Mouse (Mus musculus) lung, postnatal 14 days (tissue): ENCODE results near the gene Lsm7.
"Not testable (repeated sequence)": the region's sequence is repeated elsewhere in the genome, so short reads cannot be mapped to it uniquely, and the experiment has no call there.

ENCODE experiments used
- DNase-seq: peaks from one replicate; pipeline ENCODE4 v3.0.0; 2021

The Lsm7 gene

DNA sequence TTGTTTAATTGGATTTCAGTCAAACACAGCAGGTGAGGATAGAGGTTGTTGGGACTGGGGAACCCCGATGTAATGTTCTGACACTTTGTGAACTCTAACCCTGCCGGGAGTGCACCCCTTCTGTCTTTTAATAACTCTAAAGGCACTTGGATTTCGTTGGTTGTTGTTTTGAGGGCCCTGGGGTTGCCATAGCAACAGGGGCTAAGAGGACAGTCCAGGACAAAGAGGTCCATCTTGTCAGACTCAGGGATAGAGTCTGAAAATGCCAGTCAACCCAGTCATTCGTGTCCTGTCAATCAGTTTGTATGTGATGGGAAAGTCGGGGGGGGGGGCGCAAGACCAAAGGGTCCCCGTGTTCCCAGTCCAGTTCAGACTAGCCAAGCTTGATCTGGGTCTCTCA is 22.2 kb downstream of the Lsm7 start:
- no peak for DNase-seq

DNA sequence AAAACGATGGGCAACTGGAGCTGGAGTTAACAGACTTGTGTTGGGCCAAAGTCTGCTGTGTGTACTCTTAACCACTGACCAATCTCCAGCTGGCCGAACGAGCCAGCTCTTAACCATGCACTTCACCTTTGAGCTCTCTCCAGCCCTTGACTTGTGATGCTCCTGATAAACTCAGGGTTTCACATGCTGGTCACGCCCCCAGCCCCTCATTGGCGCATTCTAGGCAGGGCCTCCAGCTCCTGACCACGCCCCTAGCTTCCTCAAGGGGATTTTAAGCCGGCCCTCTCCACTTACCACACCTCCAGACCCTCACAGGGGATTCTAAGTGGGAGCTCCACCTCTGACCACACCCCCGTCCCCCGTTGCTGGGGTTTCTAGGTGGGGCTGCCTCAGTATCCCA is 23.9 kb downstream of the Lsm7 start:
- DNase-seq: peak; percentile 69

DNA sequence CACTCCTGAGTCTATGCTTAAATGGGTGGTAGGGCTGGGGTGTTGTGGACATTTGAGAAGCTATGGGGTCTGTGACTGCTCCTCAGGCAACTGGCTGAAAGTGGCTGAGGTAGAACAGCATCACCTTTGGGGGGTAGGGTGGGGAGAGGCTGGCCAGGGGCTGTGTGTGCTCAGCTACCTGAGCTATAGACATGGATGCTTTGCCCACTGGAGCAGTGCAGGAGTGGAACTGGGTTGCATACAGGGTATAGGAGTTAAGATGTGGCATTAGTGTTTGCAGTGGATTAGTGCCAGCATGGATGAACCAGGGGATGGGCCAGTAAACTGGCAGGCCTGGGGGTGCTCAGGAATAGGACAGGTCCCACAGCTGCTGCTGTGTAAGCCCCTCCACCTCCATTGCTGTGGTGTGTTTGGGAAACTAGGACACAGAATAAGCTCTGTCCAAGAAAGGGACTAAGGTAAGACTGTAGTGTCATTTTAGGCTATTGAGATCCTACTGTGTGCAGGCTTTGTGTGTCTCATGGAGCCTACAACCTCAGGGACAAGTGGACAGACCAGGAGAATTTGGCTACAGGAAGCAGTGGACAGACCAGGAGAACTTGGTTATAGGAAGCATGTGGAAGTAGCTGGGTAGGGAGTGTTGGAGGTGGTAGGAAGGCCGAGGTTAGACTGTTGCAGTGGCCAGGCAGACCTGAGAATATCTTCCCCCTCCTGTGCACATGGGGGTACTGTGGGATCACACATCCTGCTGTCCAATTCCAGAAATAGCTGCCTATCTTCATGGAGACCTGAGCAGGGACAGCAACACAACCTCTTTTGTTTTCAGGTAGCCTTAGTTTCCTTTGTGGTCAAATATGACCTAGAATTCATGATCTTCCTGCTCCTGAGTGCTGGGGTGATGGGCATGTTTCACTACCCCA is 25.4 kb downstream of the Lsm7 start:
- no peak for DNase-seq

DNA sequence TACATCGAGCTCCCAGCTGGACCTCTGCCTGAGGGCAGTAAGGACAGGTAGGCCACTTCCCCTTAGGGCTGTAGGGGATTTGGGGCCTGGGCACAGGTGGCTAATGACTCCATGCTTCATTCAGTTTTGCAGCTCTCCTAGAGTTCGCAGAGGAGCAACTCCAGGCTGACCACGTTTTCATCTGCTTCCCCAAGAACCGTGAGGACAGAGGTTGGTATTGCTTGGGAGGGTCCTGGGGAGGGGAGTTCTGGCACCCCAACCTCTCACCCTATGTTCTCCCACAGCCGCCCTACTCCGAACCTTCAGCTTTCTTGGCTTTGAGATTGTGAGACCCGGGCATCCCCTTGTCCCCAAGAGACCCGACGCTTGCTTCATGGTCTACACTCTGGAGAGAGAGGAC is 26.4 kb downstream of the Lsm7 start:
- not testable (repeated sequence) for DNase-seq

DNA sequence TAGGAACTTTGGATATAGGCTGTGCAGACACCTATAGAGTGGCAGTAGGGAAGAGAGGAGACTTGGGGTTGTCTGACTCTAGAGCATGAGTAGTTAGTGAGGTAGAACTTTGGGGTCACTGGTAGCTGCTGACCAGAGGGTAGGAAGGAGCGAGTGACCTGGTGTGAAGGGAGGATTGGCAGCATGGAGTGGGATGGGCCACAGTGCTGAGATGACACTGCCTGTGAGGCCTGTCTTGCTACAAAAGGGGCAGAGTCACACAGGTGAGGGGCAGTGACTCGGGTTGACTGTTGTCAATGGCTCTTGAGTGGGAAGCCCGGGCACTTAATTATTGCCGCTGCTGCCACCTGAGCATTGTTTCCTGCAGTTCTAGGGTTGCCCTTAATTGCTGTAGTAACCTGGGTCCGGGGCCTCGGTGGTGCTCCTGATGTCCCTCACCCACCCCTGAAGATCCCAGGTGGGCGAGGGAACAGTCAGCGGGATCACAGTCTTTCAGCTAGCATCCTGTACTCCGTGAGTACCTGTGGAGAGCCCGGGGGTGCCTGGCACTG is 27.1 kb downstream of the Lsm7 start:
- no peak for DNase-seq

DNA sequence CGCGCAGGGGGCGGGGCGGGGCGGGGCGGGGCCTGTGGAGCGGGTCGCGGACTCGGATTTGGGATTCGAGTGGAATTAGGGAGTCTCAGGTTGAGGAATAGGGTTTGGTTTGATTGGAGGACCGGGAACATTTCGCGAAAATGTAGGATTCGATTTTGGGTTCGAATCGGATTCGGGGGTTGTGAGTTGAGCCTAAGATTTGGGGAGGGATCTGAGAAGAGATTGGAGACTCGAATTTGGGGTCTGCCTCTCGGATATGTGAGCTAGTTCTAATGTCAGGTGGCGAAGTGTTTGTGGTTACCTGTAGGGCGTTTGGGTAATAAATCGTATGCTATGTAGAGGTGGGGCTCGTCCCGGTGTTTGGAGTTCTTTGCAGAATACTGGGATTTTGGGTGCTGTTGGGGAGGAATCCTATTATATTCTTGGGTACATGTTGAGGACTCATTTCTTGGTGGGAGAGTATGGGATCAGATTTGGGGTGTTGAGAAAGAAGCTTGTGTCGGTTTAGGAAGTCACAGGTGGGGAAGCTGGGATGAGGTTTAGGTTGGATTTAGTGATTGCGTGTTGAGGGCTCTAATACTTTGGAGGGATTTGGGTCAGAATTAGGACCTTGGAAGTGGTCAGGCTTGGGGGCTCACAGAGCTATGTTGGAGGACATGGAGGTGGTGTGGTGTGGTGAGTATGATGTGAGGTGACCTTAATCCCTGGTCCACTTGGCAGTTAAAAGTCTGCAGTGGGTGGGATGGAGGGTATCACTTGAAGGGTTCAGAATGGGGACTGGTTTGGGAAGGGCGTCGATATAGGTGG is 27.7 kb downstream of the Lsm7 start:
- no peak for DNase-seq

DNA sequence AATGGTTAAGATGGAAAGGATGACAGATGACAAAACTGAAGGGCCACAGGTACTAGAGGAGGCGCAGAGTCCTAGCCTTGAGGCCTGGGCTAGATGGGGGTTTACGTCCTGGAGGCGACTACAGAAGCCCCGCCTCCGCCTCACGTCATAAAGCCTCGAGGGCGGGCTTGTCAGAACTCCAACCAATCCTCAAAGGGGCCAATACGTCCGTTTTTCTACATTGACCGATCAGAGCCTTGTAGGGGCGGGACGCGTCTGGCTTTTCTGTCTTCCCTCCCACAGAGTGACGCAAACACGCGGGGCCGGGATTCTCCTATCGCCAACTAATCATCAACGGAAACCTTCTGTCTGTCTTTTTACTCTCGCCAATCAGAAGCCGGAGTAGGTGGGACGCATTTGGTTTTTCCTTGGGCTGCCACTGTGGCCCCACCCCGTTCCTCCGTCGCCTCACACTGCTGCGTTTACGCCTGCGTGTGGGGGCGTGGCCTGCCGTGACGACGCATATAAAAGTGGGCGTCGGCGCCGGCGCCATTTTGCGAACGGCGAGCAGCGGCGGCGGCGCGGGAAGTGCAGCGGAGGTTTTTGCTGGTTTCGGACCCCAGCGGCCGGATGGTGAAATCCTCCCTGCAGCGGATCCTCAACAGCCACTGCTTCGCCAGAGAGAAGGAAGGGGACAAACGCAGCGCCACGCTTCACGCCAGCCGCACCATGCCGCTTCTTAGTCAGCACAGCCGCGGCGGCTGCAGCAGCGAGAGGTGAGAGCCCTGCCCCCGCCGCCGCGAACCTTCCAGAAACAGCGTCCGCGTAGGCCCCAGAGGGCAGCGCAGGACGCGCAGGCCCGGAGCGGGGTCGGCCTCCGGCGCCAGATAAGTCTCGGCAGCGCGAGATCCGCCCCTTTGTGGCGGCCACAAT is 28.6 kb downstream of the Lsm7 start, which contains the start of gene Oaz1:
TSS of gene Oaz1 (plus strand) at position 506 of the 912 bp plus-strand sequence.
- peak; percentile 98 for DNase-seq

DNA sequence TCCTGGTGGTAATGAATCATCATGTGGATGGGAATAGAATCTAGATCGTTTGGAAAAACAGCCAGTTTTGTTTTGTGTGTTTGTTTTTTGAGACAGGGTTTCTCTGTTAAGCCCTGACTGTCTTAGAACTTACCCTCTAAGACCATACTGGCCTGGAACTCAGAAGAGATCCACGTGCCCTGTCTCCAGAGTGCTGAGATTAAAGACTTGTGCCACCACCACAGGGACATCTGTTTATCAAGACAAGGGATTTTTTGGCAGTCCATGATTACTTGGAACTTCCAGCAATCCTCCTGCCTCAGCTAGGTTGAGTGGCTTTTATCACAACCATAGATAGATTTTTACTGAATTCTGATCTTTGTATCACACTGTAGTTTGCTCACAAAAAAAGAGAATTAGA is 30.2 kb downstream of the Lsm7 start:
- no peak for DNase-seq

DNA sequence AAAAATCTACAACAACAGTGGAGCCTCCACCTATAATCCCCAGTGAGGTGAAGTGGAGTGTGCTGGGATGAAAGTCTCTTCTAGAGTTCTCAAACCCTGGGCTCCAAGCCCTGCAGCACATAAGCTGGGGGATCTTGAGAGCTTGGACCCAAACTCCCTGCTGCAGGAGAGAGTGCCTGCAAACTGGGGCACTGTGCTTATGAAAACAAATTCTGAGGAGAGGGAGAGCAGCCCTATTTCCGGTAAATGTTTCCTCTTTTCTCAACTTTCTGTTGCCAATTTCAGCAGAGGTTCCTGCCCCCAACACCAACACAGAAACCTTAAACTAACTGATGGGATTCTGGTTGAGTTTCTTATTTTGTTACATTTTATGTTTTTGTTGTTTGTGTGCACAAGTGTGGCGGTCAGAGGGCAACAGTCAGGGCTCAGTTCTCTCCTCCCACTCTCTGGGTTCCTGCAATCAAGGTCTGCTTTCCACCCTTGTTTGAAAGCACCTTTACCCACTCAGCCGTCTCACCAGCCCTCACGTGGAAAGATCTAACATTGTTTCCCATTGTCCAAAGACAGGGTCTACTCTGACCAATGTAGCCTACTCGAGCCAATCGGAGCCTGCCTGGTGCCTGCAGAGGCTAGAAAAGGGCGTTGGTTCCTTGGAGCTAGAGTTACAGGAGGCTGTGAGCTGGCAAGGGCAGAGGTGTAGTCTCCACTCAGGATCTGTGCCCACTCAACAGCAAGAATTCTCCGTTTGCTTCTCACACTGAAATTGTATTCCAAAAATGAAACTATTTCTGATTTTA is 31.0 kb downstream of the Lsm7 start:
- DNase-seq: no peak

DNA sequence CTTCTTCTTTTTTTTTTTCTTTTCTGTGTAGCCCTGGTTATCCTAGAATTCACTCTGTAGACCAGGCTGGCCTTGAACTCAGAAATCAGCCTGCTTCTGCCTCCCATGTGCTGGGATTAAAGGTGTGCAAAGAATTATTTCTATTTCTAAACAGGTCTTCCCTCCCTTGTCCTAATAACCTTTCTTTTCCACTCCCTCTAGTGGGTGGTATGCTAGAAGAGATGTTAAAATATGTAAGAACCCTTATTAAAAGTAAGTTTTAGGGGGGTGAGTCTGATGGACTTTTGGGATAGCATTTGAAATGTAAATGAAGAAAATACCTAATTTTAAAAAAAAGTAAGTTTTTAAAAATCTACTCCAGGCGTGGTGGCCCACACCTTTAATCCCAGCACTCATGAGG is 31.7 kb downstream of the Lsm7 start:
- no peak for DNase-seq

DNA sequence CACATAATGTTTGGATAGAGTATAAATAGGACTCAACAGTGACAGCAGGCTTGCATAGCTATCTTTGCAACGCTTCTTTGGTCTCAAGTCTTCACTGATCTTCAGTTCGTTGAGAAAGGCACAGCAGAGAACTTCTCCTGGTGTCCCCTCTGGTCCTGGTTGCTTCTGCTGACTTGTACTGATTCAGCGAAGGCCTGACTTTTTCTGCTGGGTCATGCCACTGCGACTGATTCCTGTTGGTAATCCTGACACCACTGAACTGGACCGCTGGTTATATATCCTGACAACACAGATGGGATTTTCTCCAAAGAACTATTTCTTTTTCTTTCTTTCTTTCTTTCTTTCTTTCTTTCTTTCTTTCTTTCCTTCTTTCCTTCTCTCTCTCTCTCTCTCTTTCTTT is 32.5 kb downstream of the Lsm7 start:
- DNase-seq: no peak

DNA sequence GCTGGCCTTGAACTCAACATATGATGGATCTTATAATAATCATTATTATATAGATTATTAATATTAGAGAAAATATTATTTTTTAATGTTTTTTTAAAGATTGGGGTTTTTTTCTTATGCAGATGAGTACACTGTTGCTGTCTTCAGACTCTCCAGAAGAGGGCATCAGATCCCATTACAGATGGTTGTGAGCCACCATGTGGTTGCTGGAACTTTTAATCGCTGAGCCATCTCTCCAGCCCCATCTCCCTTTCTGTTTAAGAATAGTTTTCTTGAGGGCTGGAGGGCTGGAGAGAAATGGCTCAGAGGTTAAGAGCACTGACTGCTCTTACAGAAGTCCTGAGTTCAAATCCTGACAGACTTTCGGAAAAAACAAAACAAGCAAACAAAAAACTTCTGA is 33.0 kb downstream of the Lsm7 start:
- peak; percentile 38 for DNase-seq

DNA sequence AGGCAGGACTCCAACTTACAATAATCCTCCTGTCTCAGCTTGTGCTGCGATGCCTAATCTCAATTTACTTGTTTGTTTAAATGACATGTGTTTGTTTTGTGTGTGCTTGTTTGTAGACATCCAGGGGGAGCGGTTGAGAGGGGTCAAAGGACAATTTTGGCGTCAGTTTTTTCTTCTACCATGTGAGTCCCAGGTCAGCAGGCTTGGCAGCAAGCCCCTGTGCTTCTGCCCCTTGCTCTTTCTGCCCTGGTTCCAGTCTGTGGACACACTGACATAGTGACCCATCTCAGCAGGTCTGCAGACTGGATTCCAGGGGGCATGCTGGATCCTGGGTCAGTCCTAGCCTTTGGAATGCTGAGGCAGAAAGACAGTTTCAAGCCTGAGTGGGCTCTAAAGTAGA is 35.6 kb downstream of the Lsm7 start:
- no peak for DNase-seq

DNA sequence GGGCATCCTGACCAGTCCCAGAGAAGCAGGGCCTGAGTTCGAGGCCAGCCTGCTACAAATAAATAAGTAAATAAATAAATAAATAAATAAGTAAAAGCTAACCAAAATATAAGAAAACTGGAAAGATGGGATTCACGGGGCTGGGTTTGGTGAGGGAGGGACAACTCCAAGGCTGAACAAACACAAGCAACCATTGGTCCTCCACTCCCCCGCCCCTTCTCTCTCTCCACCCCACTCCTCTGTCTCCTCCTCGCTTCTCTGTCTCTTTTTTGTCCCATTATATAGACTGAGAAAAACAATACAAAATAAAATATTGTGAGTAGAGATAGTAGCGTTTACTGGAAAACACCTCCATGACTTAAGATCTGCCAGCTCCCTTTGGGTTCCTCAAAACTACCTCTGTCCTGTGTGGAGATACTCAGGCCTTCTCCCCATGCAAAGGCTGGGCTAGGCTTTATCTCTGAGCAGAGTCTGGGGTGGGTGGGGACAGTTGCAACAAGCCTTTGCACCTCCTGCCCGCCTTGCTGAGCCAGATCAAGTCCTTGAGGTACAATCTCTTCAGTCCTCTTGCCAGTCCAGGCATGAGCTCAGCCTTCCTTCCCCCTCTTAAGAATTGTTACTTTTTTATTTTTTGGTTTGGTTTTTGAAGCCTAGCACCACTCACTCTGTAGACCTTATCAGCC is 36.3 kb downstream of the Lsm7 start:
- DNase-seq: no peak

DNA sequence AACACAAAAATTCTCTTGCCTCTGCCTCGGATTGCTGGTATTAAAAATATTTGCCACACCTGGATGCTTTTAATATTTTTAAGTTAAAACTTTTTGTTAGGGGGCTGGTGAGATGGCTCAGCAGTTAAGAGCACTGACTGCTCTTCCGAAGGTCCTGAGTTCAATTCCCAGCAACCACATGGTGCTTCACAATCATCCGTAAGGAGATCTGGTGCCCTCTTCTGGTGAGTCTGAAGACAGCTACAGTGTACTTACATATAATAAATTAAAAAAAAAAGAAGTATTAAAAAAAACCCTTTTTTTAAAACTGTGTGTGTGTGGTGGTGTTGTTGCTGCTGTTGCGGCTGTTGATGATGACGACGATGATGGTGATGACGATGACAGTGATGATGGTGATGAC is 37.1 kb downstream of the Lsm7 start:
- not testable (repeated sequence) for DNase-seq

DNA sequence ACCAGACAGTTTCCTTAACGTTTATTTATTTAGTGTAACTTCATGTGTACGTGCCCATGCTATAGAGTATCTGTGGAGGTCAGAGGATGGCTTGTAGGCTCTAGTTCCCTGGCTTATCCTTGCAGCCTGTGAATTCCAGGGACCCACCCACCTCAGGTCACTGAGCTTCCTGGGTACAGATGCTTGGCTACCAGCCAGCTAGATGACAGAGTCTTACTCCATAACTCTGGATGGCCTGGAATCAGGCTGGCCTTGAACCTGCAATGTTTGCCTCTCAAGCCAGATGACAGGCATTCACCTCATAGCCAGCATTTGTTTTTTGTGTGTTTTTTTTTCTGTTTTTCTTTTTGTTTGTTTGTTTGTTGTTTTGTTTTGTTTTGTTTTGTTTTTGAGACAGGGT is 37.8 kb downstream of the Lsm7 start:
- no peak for DNase-seq

DNA sequence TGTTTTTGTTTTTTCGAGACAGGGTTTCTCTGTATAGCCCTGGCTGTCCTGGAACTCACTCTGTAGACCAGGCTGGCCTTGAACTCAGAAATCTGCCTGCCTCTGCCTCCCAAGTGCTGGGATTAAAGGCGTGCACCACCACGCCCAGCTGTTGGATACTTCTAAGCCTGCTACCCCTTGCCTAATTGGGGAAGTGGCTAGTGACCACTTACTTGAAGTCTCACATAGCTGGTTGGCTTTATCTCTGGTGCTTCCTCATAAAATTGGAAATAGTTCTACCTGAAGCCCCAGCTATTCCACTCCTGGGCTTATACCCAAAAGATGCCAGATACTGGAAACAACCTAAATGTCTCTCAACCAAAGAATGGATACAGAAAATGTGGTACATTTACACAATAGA is 38.7 kb downstream of the Lsm7 start:
- not testable (repeated sequence) for DNase-seq

DNA sequence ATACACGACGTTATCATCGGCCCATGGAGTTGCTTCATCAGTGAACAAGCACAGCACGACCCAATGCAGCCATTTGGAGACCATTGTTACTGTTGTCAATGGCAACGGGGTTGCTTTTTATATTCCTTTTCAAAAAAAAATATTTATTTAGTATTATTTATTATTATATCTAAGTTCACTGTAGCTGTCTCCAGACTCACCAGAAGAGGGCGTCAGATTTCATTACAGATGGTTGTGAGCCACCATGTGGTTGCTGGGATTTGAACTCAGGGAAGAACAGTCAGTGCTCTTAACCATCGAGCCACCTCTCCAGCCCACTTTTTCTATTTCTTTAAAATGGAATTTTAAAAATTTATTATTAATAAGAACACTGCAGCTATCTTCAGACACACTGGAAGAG is 40.2 kb downstream of the Lsm7 start:
- DNase-seq: no peak

DNA sequence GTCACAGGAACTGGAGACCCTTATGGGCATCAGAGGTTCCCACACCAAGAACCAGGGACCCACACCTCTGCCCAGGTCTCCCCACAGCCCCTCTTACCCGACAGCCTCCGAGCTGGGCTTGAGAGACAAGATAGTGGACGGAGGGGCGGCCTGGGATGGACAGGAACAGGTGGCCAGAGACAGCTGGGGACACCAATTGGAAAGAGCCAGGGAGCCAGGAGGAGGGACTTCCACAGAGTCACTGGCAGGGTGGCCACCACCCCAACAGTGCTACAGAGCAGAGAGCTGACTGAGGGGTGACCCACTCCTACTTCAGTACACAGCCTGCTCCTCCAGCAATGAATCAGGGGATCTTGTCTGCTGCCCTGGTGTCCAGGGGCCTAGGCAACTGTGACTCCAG is 41.6 kb downstream of the Lsm7 start, which contains the start of gene Jsrp1:
TSS of gene Jsrp1 (minus strand) at position 133 of the 400 bp plus-strand sequence.
- DNase-seq: no peak

DNA sequence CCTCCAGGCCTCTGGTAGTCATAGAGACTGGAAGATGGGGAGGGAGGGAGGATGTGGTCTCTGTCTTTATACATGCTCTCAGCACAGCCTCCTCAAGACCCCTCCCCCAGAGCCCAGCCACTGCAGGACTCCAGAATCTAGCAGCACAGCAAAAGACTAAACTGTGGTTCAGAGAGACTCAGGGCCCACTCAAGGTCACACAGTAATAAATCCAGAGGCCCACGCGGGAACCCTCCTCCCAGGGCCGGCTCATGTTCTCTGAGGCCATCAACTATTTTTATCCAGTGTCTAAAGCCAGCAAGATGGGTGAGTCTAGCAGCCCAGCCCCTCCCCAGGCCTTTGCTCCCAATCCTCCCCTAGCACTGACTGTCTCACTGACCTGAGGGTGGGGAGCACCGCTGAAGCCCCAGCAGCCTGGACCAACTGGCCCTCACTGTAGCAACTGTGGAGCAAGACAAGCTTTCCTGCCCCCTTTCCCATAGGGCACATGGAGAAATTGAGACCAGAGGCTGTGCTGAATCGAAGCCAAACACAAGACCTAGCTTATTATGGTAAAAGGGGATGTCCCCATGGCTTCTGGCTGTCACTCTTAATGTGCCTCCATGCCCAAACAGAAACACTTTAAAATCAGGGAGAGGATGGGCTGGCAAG is 42.5 kb downstream of the Lsm7 start:
- DNase-seq: no peak

DNA sequence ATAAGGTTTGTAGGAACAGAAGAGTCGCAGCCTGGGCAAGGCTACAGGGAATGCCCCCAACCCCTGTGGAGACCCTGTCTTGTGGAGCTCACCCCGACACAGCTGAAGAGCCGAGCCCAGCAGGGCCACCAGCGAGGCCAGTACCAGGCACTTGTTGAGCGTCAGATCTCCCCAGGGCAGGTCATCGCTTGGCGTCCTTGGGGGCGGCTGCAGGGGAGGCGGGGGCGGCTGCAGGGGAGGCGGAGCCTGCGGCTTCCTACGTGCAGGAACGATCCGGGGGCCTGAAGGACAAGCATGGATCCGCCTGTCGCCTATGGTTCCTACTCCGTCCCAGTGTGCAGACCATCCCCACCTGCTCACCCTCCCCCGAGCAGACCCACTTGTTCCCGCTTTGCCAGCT is 44.9 kb downstream of the Lsm7 start:
- no peak for DNase-seq
